Mouse (Mus musculus) C2C12 (cell line): ENCODE measurements around the gene Ctsc. TPM values are rescaled to one million over a fixed set of nuclear protein-coding genes. Genes with fewer than 3 reads are reported as not detected.

ENCODE experiments used
- H3K27me3 ChIP-seq: one replicate; pipeline ENCODE4 v1.6.1; 2011; ENCODE audit not compliant: control insufficient read depth, insufficient read depth, insufficient read length
- H3K36me3 ChIP-seq: one replicate; pipeline ENCODE4 v1.6.1; 2011; ENCODE audit not compliant: control insufficient read depth, insufficient read depth
- H3K4me3 ChIP-seq: one replicate; pipeline ENCODE4 v1.5.1; 2011; ENCODE audit warnings: mild to moderate bottlenecking, control low read depth; ENCODE audit not compliant: poor library complexity, insufficient read depth, severe bottlenecking
- H3K79me2 ChIP-seq: one replicate; pipeline ENCODE4 v1.6.1; 2011; ENCODE audit not compliant: control insufficient read depth, insufficient read depth
- H3K79me3 ChIP-seq: one replicate; pipeline ENCODE4 v1.6.1; 2011; ENCODE audit warnings: low read depth, control low read depth
- H3ac ChIP-seq: one replicate; pipeline ENCODE3; 2011; ENCODE audit warnings: low read depth; ENCODE audit not compliant: control insufficient read depth, insufficient read length
- CEBPB ChIP-seq: IDR thresholded peaks from one replicate; pipeline ENCODE4 v1.6.1; 2011; ENCODE audit warnings: low read depth, mild to moderate bottlenecking, control low read depth, moderate library complexity
- CTCF ChIP-seq: IDR thresholded peaks from one replicate; pipeline ENCODE4 v1.5.1; 2011; ENCODE audit not compliant: control insufficient read depth, insufficient read depth, insufficient read length
- FOSL1 ChIP-seq: IDR thresholded peaks from one replicate; pipeline ENCODE4 v1.8.0; 2011; ENCODE audit warnings: mild to moderate bottlenecking, low read length; ENCODE audit not compliant: poor library complexity, insufficient read depth, severe bottlenecking
- MAX ChIP-seq: IDR thresholded peaks from one replicate; pipeline ENCODE4 v1.6.1; 2011; ENCODE audit warnings: mild to moderate bottlenecking, control low read depth
- MYOD1 ChIP-seq: IDR thresholded peaks from one replicate; pipeline ENCODE4 v1.6.1; 2011; ENCODE audit warnings: low read depth; ENCODE audit not compliant: control insufficient read depth, insufficient read length
- MYOG ChIP-seq: IDR thresholded peaks from one replicate; pipeline ENCODE4 v1.6.1; 2011; ENCODE audit not compliant: control insufficient read depth, insufficient read length; ENCODE audit errors: extremely low read depth
- USF1 ChIP-seq: IDR thresholded peaks from one replicate; pipeline ENCODE4 v1.6.1; 2011; ENCODE audit warnings: low read depth, mild to moderate bottlenecking, control low read depth, moderate library complexity
- polyA plus RNA-seq: library from polyadenylated mRNA; unstranded; fragments of >200 nt; fragmentation: generic; extraction: Trizol; gene quantifications from one replicate; pipeline ENCODE4 v1.2.1, GENCODE M21; 2012; ENCODE audit warnings: missing spikeins

Gene Ctsc
- polyA plus RNA-seq, 1 experiment: 0.44 TPM

DNA sequence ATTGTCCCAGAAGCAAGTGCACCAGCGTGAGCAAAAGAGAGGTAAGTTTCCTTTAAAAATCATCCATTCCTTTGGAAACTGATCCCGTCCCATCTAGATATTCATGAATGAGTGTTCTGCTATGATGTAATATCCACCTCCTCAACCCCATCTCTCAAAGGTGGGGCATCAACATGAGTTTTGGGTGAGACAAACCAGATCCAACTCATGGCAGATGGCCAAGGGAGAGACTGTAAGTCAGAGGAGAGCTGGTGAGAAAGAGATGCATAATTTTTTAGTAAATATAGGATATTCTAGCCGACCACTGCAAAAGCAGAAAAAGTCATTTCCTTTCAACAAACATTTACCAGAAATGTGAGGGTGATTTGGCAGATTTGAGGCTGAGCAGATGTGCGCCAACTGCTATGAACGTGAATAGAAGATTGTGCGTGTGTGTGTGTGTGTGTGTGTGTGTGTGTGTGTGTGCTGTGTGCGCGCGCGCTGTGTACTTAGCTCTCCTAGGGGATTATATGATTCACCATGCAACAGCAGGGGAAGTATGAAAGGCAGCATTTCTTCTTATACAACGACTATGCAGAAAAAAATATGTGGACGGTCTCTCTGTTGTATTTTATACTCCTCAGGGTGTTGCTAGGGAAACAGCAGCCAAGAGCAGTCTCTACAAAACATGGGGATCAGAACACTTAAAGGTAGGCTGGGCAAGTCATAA is 42.9 kb downstream of the Ctsc start:
- no peak for TF ChIP-seq MYOG
- no peak for TF ChIP-seq FOSL1
- TF ChIP-seq MYOD1: no peak
- no peak for TF ChIP-seq CTCF
- TF ChIP-seq MAX: no peak
- TF ChIP-seq CEBPB: no peak
- TF ChIP-seq USF1: no peak
- Histone ChIP-seq H3K27me3 (no peaks in the 10 kb centered on the region), H3K79me2 (no peaks in the 10 kb centered on the region), H3K36me3 (no peaks in the 10 kb centered on the region), H3ac (no peak overlapping the region), H3K79me3 (no peaks in the 10 kb centered on the region), H3K4me3 (no peak overlapping the region)

DNA sequence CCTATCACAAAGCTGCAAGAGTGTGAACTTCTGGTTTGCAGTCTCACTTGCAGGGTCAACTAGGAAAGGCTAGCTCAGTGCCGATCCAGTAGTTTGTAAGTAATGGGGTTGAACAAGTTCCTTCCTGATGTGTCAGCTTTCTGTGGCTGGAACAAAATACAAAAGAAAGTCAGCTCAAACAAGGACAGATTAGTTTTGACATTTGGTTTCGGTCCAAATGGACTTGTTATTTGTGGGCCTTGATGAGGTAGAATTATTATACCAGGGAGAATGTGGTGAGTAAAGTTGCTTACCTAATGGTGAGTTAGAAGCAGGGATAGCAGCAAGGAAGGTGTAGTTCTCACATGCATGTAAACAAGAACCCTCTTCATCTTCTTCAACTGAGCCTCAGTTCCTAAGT is 44.5 kb downstream of the Ctsc start:
- Histone ChIP-seq H3K79me2 (no peaks in the 10 kb centered on the region), H3K79me3 (no peaks in the 10 kb centered on the region), H3K4me3 (no peak overlapping the region), H3K36me3 (no peaks in the 10 kb centered on the region), H3K27me3 (no peaks in the 10 kb centered on the region), H3ac (no peak overlapping the region)
- no peak for TF ChIP-seq FOSL1
- no peak for TF ChIP-seq CEBPB
- TF ChIP-seq USF1: no peak
- TF ChIP-seq MYOD1: no peak
- TF ChIP-seq MAX: no peak
- TF ChIP-seq MYOG: no peak
- no peak for TF ChIP-seq CTCF

GRCm38 (mm10) chr7:88327495-88327894 is 49.6 kb downstream of the Ctsc start:
- Histone ChIP-seq H3ac (no peak overlapping the region), H3K79me2 (no peaks in the 10 kb centered on the region), H3K4me3 (no peak overlapping the region), H3K36me3 (no peaks in the 10 kb centered on the region), H3K27me3 (no peaks in the 10 kb centered on the region), H3K79me3 (no peaks in the 10 kb centered on the region)
- no peak for TF ChIP-seq CTCF
- TF ChIP-seq MYOD1: no peak
- no peak for TF ChIP-seq USF1
- TF ChIP-seq CEBPB: no peak

DNA sequence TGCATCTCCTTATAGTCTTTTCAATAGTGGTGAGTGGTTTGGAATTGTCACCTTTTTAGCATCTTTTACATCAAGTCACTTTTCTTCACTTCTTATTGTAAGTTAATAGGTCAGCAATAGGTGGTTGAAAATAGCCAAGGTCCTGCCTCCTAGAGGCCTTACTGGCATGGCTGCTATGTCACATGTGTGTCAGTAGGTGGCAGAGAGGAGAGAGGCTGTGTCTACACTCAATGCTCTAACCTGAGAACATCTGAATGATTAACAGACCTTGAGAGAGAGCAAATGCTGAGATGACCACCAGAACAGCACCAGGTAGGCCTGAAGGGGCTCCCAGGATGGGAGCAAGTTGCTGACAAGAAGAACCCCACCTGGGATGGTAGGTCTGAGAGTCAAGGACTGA is 65.9 kb downstream of the Ctsc start:
- Histone ChIP-seq H3K79me2 (no peaks in the 10 kb centered on the region), H3K36me3 (no peaks in the 10 kb centered on the region), H3K79me3 (no peaks in the 10 kb centered on the region), H3ac (no peak overlapping the region), H3K27me3 (no peaks in the 10 kb centered on the region), H3K4me3 (no peak overlapping the region)
- TF ChIP-seq CTCF: no peak
- no peak for TF ChIP-seq MAX
- no peak for TF ChIP-seq FOSL1
- TF ChIP-seq MYOG: no peak
- no peak for TF ChIP-seq CEBPB
- no peak for TF ChIP-seq MYOD1
- no peak for TF ChIP-seq USF1

DNA sequence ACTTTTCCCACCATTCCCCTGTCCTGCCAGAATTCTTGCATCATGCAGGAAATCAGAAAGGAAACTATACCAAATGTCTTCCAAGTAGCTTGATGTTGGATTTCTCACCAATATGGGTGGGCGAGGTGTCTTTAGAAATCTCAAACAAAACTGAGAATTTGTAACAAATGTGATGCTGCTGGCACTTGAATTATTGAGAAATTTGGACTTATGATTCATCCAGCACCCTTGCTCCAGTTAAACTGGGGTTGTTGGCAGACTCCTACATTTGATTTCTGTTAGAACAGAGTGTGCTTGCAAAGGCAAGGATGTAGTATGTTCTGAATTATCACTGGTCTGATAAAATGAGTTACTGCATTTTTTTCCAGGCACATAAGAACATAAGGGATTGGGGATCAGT is 68.2 kb downstream of the Ctsc start:
- Histone ChIP-seq H3K27me3 (no peaks in the 10 kb centered on the region), H3K36me3 (no peaks in the 10 kb centered on the region), H3K79me3 (no peaks in the 10 kb centered on the region), H3ac (no peak overlapping the region), H3K79me2 (no peaks in the 10 kb centered on the region), H3K4me3 (no peak overlapping the region)
- no peak for TF ChIP-seq FOSL1
- TF ChIP-seq CEBPB: no peak
- TF ChIP-seq MYOG: no peak
- TF ChIP-seq USF1: no peak
- TF ChIP-seq CTCF: no peak
- no peak for TF ChIP-seq MAX
- no peak for TF ChIP-seq MYOD1
